Mouse (Mus musculus): ENCODE measurements at regions not wholly inside any gene's neighbourhood (a gene's known extent, or its start where the extent isn't known, plus 50 kb on each side); places are given as distances from the start of the nearest gene placed in this dataset.

GRCm38 (mm10) chr9:31989581-31990360, 76.5 kb upstream of the Barx2 start:
- no peak overlapping the region for H3K27ac ChIP-seq (ENCODE audit: low read depth, low read length)
- ATAC-seq (ENCODE audit: low FRiP score) (no peak), DNase-seq (ENCODE audit: low spot score, missing footprints) (peak; percentile 81)
- H3K4me2 ChIP-seq, result no peak overlapping the region
- H3K9ac ChIP-seq (ENCODE audit: low read length), result no peak overlapping the region
- no peaks in the 10 kb centered on the region for H3K27me3 ChIP-seq (ENCODE audit: control insufficient read depth, insufficient read depth, low read length)
- no peaks in the 10 kb centered on the region for H3K9me3 ChIP-seq (ENCODE audit: control insufficient read depth, low read length)
- H3K4me3 ChIP-seq (ENCODE audit: low read depth, low read length), result no peak overlapping the region
- peaks cover 3% of the 10 kb centered on the region; the same call in 1 of the 2 replicates for H3K4me1 ChIP-seq (ENCODE audit: control insufficient read depth, insufficient read depth, low read length)
- no peaks in the 10 kb centered on the region for H3K36me3 ChIP-seq (ENCODE audit: control insufficient read depth, insufficient read depth, low read length)
- 57% methylated on average over 17 of the region's 17 CpGs for WGBS

- ATAC-seq (ENCODE audit: low FRiP score), result no peak
- no peak overlapping the region for H3K27ac ChIP-seq (ENCODE audit: low read depth, low read length)
Observed at GRCm38 (mm10) chr9:31990456-31990855, 77.2 kb upstream of the Barx2 start.

GRCm38 (mm10) chr9:31993631-31994601, 80.7 kb upstream of the Barx2 start:
- peak; percentile 76 for DNase-seq (ENCODE audit: low spot score, missing footprints)
- H3K4me2 ChIP-seq, result no peak overlapping the region
- H3K27ac ChIP-seq (ENCODE audit: low read depth, low read length), result no peak overlapping the region
- no peaks in the 10 kb centered on the region for H3K36me3 ChIP-seq (ENCODE audit: control insufficient read depth, insufficient read depth, low read length)
- no peaks in the 10 kb centered on the region for H3K27me3 ChIP-seq (ENCODE audit: control insufficient read depth, insufficient read depth, low read length)
- no peak overlapping the region for H3K4me3 ChIP-seq (ENCODE audit: low read depth, low read length)
- ATAC-seq (ENCODE audit: low FRiP score), result no peak
- WGBS, result 69% methylated on average over 7 of the region's 7 CpGs
- peaks cover 3% of the 10 kb centered on the region; the same call in 1 of the 2 replicates for H3K4me1 ChIP-seq (ENCODE audit: control insufficient read depth, insufficient read depth, low read length)
- H3K9me3 ChIP-seq (ENCODE audit: control insufficient read depth, low read length), result no peaks in the 10 kb centered on the region
- H3K9ac ChIP-seq (ENCODE audit: low read length), result no peak overlapping the region

More at GRCm38 (mm10) chr9:31990456-31990855, 77.2 kb upstream of the Barx2 start:
- Histone ChIP-seq H3K9me3 (ENCODE audit: control insufficient read depth, low read length) (no peaks in the 10 kb centered on the region), H3K9ac (ENCODE audit: low read length) (no peak overlapping the region), H3K4me1 (ENCODE audit: control insufficient read depth, insufficient read depth, low read length) (peaks cover 3% of the 10 kb centered on the region; the same call in 1 of the 2 replicates), H3K4me3 (ENCODE audit: low read depth, low read length) (no peak overlapping the region), H3K27me3 (ENCODE audit: control insufficient read depth, insufficient read depth, low read length) (no peaks in the 10 kb centered on the region), H3K36me3 (ENCODE audit: control insufficient read depth, insufficient read depth, low read length) (no peaks in the 10 kb centered on the region), H3K4me2 (no peak overlapping the region)
- WGBS, result 87% methylated on average over 4 of the region's 4 CpGs
- no peak for DNase-seq (ENCODE audit: low spot score, missing footprints)

GRCm38 (mm10) chr9:31995101-31995500, 81.8 kb upstream of the Barx2 start:
- Histone ChIP-seq H3K4me3 (ENCODE audit: low read depth, low read length) (no peak overlapping the region), H3K27ac (ENCODE audit: low read depth, low read length) (no peak overlapping the region), H3K9me3 (ENCODE audit: control insufficient read depth, low read length) (no peaks in the 10 kb centered on the region), H3K4me1 (ENCODE audit: control insufficient read depth, insufficient read depth, low read length) (no peaks in the 10 kb centered on the region), H3K9ac (ENCODE audit: low read length) (no peak overlapping the region), H3K27me3 (ENCODE audit: control insufficient read depth, insufficient read depth, low read length) (no peaks in the 10 kb centered on the region), H3K4me2 (no peak overlapping the region), H3K36me3 (ENCODE audit: control insufficient read depth, insufficient read depth, low read length) (no peaks in the 10 kb centered on the region)
- ATAC-seq (ENCODE audit: low FRiP score), result no peak
- peak; percentile 74 for DNase-seq (ENCODE audit: low spot score, missing footprints)
- WGBS, result 59% methylated on average over 3 of the region's 3 CpGs

- H3K36me3 ChIP-seq (ENCODE audit: control insufficient read depth, insufficient read depth, low read length), result no peaks in the 10 kb centered on the region
- H3K4me2 ChIP-seq, result no peak overlapping the region
- no peak overlapping the region for H3K9ac ChIP-seq (ENCODE audit: low read length)
- DNase-seq (ENCODE audit: low spot score, missing footprints) (peak; percentile 66), ATAC-seq (ENCODE audit: low FRiP score) (no peak)
- 48% methylated on average over 4 of the region's 4 CpGs for WGBS
- no peaks in the 10 kb centered on the region for H3K4me1 ChIP-seq (ENCODE audit: control insufficient read depth, insufficient read depth, low read length)
- H3K4me3 ChIP-seq (ENCODE audit: low read depth, low read length), result no peak overlapping the region
- H3K9me3 ChIP-seq (ENCODE audit: control insufficient read depth, low read length), result no peaks in the 10 kb centered on the region
- H3K27ac ChIP-seq (ENCODE audit: low read depth, low read length), result no peak overlapping the region
- no peaks in the 10 kb centered on the region for H3K27me3 ChIP-seq (ENCODE audit: control insufficient read depth, insufficient read depth, low read length)
Observed at GRCm38 (mm10) chr9:31995700-31996099, 82.4 kb upstream of the Barx2 start.

GRCm38 (mm10) chr9:31996466-31997177, 83.4 kb upstream of the Barx2 start:
- ATAC-seq (ENCODE audit: low FRiP score) (no peak), DNase-seq (ENCODE audit: low spot score, missing footprints) (peak; percentile 70)
- H3K36me3 ChIP-seq (ENCODE audit: control insufficient read depth, insufficient read depth, low read length), result no peaks in the 10 kb centered on the region
- no peak overlapping the region for H3K4me2 ChIP-seq
- no peaks in the 10 kb centered on the region for H3K27me3 ChIP-seq (ENCODE audit: control insufficient read depth, insufficient read depth, low read length)
- H3K4me3 ChIP-seq (ENCODE audit: low read depth, low read length), result no peak overlapping the region
- H3K27ac ChIP-seq (ENCODE audit: low read depth, low read length), result no peak overlapping the region
- H3K4me1 ChIP-seq (ENCODE audit: control insufficient read depth, insufficient read depth, low read length), result no peaks in the 10 kb centered on the region
- no peaks in the 10 kb centered on the region for H3K9me3 ChIP-seq (ENCODE audit: control insufficient read depth, low read length)
- 78% methylated on average over 7 of the region's 7 CpGs for WGBS
- no peak overlapping the region for H3K9ac ChIP-seq (ENCODE audit: low read length)

- no peaks in the 10 kb centered on the region for H3K4me1 ChIP-seq (ENCODE audit: control insufficient read depth, insufficient read depth, low read length)
- H3K36me3 ChIP-seq (ENCODE audit: control insufficient read depth, insufficient read depth, low read length), result no peaks in the 10 kb centered on the region
- no peak overlapping the region for H3K27ac ChIP-seq (ENCODE audit: low read depth, low read length)
- no peak overlapping the region for H3K4me2 ChIP-seq
- no peaks in the 10 kb centered on the region for H3K9me3 ChIP-seq (ENCODE audit: control insufficient read depth, low read length)
- peak; percentile 83 for DNase-seq (ENCODE audit: low spot score, missing footprints)
- H3K4me3 ChIP-seq (ENCODE audit: low read depth, low read length), result no peak overlapping the region
- WGBS, result 68% methylated on average over 25 of the region's 25 CpGs
- H3K9ac ChIP-seq (ENCODE audit: low read length), result no peak overlapping the region
- ATAC-seq (ENCODE audit: low FRiP score), result no peak
- H3K27me3 ChIP-seq (ENCODE audit: control insufficient read depth, insufficient read depth, low read length), result no peaks in the 10 kb centered on the region
Observed at GRCm38 (mm10) chr9:31997178-31998097, 84.2 kb upstream of the Barx2 start.
